Mouse (Mus musculus) left cerebral cortex, adult 18-20 months (tissue): Measurements from ENCODE around the gene Psmb9. TPM values are rescaled to one million over a fixed set of nuclear protein-coding genes. Genes with fewer than 3 reads are reported as not detected.

Experiments used
- DNase-seq, 2 experiments: peaks; one replicate each; pipeline ENCODE4 v3.0.0; 2021 to 2022; ENCODE audit warnings: low spot score in 2 of 2, mixed read lengths in 1 of 2
- total RNA-seq, 2 experiments: library from RNA; stranded (reverse); gene quantifications; 2 replicates each; pipeline ENCODE4 v1.2.3; 2021

Psmb9 gene
- total RNA-seq, 2 experiments from 2014 or later, result 2.6 to 2.8 TPM

GRCm38 (mm10) chr17:34206731-34207130, 19.2 kb upstream of the Psmb9 start:
- no peak for DNase-seq

- DNase-seq, result no peak
Measured at GRCm38 (mm10) chr17:34205746-34206176, 18.2 kb upstream of the Psmb9 start.

- peak in 1 of 2 experiments; percentile 16 for DNase-seq
Measured at GRCm38 (mm10) chr17:34205021-34205745, 17.6 kb upstream of the Psmb9 start.

GRCm38 (mm10) chr17:34204303-34205010, 16.9 kb upstream of the Psmb9 start:
- peak; percentile 84 to 90 for DNase-seq

GRCm38 (mm10) chr17:34203444-34203843, 15.9 kb upstream of the Psmb9 start, which contains the start of gene Tap2:
Tap2 (plus strand) TSS chr17:34203527.
- no peak for DNase-seq

GRCm38 (mm10) chr17:34202760-34203442, 15.3 kb upstream of the Psmb9 start:
- no peak for DNase-seq

GRCm38 (mm10) chr17:34201506-34202055, 14.0 kb upstream of the Psmb9 start:
- DNase-seq, result no peak

- DNase-seq, result no peak
Measured at GRCm38 (mm10) chr17:34200772-34201505, 13.4 kb upstream of the Psmb9 start.

GRCm38 (mm10) chr17:34200047-34200446, 12.5 kb upstream of the Psmb9 start:
- no peak for DNase-seq

- no peak for DNase-seq
Measured at GRCm38 (mm10) chr17:34199050-34199619, 11.6 kb upstream of the Psmb9 start.

GRCm38 (mm10) chr17:34198521-34198912, 11.0 kb upstream of the Psmb9 start:
- no peak for DNase-seq

GRCm38 (mm10) chr17:34197904-34198520, 10.4 kb upstream of the Psmb9 start:
- no peak for DNase-seq

GRCm38 (mm10) chr17:34196941-34197894, 9.7 kb upstream of the Psmb9 start, which contains the start of gene Psmb8:
Psmb8 (plus strand) TSS chr17:34197721.
- DNase-seq, result peak; percentile 87 to 88

GRCm38 (mm10) chr17:34196491-34196890, 8.9 kb upstream of the Psmb9 start:
- no peak for DNase-seq

GRCm38 (mm10) chr17:34194723-34195122, 7.2 kb upstream of the Psmb9 start:
- no peak for DNase-seq

GRCm38 (mm10) chr17:34193468-34193867, 5.9 kb upstream of the Psmb9 start:
- DNase-seq, result no peak

GRCm38 (mm10) chr17:34192852-34193251, 5.3 kb upstream of the Psmb9 start:
- DNase-seq, result no peak

GRCm38 (mm10) chr17:34188986-34189385, 1.4 kb upstream of the Psmb9 start:
- no peak for DNase-seq

- no peak for DNase-seq
Measured at GRCm38 (mm10) chr17:34188010-34188409, 446 bp upstream of the Psmb9 start.
